Mouse (Mus musculus): Measurements from ENCODE around the gene Gm11634.

DNA sequence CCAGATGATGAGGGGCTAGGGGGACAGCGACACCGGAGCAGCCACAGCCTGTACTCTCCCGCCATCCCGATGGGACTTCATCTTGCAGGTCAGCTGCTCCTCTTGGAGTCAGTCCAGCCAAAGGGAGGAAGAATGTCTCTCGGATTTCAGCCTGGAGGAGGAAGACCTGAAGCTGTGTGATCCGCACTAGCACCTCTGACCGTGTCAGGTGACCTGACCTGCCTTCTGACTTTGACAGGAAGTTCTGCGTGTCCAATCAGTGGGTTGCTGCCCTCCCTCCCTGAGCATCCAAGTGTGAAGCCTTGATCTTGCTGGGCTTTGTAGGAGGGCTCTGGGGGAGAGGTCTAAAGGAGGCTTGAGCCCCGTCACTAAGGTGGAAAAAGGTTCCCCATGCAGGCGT lies 36.6 kb upstream of the Gm11634 start:
- TF ChIP-seq MAX (IDR thresholded peaks at IDR 0.05; ENCODE audit: low read depth) = no peak
- TF ChIP-seq POLR2A (IDR thresholded peaks at IDR 0.05; ENCODE audit: insufficient read length, low read depth) = no peak
- TF ChIP-seq MYOD1 (IDR thresholded peaks at IDR 0.05; ENCODE audit: control insufficient read depth in 1 of 3, insufficient read length in 2 of 3, low read depth in 2 of 3) = no peak
- TF ChIP-seq TCF12 (IDR thresholded peaks at IDR 0.05; ENCODE audit: insufficient read depth, poor library complexity, severe bottlenecking) = no peak

Measured in myocyte (in vitro differentiated cells).